Mouse (Mus musculus) lung, postnatal 0 days (tissue): ENCODE results near the gene Top1. TPM values are rescaled to one million over a fixed set of nuclear protein-coding genes. Genes with fewer than 3 reads are reported as not detected.

Experiments used
- ATAC-seq: fragments of 200-750 bp; cut with Nextera tagmentation; 2 replicates; pipeline ENCODE4 v1.8.0; 2017; ENCODE audit warnings: moderate library complexity
- DNase-seq: peaks from one replicate; pipeline ENCODE4 v3.0.0-alpha.2; 2016; ENCODE audit warnings: low spot score
- H3K27ac ChIP-seq: fragments of 300-500 bp; sonication (generic); 2 replicates; pipeline ENCODE4 v1.5.1; 2014; ENCODE audit warnings: antibody characterized with exemption, mild to moderate bottlenecking, low read length, mixed read lengths
- H3K27me3 ChIP-seq: fragments of 300-500 bp; sonication (generic); replicated peaks from 2 replicates; pipeline ENCODE4 v1.6.1; 2014; ENCODE audit warnings: low read length, mixed read lengths; ENCODE audit not compliant: insufficient read depth
- H3K36me3 ChIP-seq: fragments of 300-500 bp; sonication (generic); 2 replicates; pipeline ENCODE4 v1.6.1; 2014; ENCODE audit warnings: low read length, mixed read lengths; ENCODE audit not compliant: insufficient read depth
- H3K4me1 ChIP-seq: fragments of 300-500 bp; sonication (generic); 2 replicates; pipeline ENCODE4 v1.6.1; 2014; ENCODE audit warnings: antibody characterized with exemption, low read depth, low read length, mixed read lengths; ENCODE audit not compliant: insufficient read depth
- H3K4me2 ChIP-seq: fragments of 300-500 bp; sonication (generic); replicated peaks from 2 replicates; pipeline ENCODE4 v1.6.1; 2014; ENCODE audit warnings: low read depth, mild to moderate bottlenecking, low read length, moderate library complexity, mixed read lengths
- H3K4me3 ChIP-seq: fragments of 300-500 bp; sonication (generic); 2 replicates; pipeline ENCODE4 v1.5.1; 2014; ENCODE audit warnings: low read depth, low read length
- H3K9ac ChIP-seq: fragments of 300-500 bp; sonication (generic); replicated peaks from 2 replicates; pipeline ENCODE4 v1.6.1; 2014; ENCODE audit warnings: low read depth, mild to moderate bottlenecking
- H3K9me3 ChIP-seq: fragments of 300-500 bp; sonication (generic); 2 replicates; pipeline ENCODE4 v1.6.1; 2016; ENCODE audit warnings: low read length, mixed read lengths
- CTCF ChIP-seq: IDR thresholded peaks from 2 replicates; pipeline ENCODE4 v1.5.1; 2016; ENCODE audit warnings: antibody characterized with exemption, mild to moderate bottlenecking
- EP300 ChIP-seq: IDR thresholded peaks from 2 replicates; pipeline ENCODE4 v1.6.1; 2016; ENCODE audit warnings: antibody characterized with exemption, mild to moderate bottlenecking, control low read depth
- WGBS: fragments of 180-500 bp; shearing (Covaris S2); extraction: QIAGEN DNeasy Blood & Tissue Kit; methylation state at CpG from one replicate; pipeline ENCODE4 v1.1.7; 2014; 5-methylcytosine and 5-hydroxymethylcytosine counted together
- polyA plus RNA-seq: library from polyadenylated mRNA; unstranded; fragments of >200 nt; fragmentation: Nextera tagmentation; extraction: Ambion mirVana; gene quantifications from 2 replicates; pipeline ENCODE4 v1.2.1, GENCODE M21; 2015

Gene Top1
- polyA plus RNA-seq, 1 experiment from 2014 or later: 38.7 TPM

- no peak overlapping the region for H3K4me2 ChIP-seq
- no peak for DNase-seq
- TF ChIP-seq CTCF (no peak), EP300 (no peak)
- no peak overlapping the region for H3K4me3 ChIP-seq
- H3K36me3 ChIP-seq: 0 out of 2 replicates have a peak, but pooled peaks cover 6% of the 10 kb centered on the region
- H3K4me1 ChIP-seq: no peaks in the 10 kb centered on the region
- H3K9ac ChIP-seq: no peak overlapping the region
- H3K27me3 ChIP-seq: no peaks in the 10 kb centered on the region
- ATAC-seq: no peak
- no peaks in the 10 kb centered on the region for H3K9me3 ChIP-seq
- WGBS: 53% methylated on average over 3 of the region's 3 CpGs
- H3K27ac ChIP-seq: no peak overlapping the region
Measured at GRCm38 (mm10) chr2:160765096-160765495, 119.4 kb downstream of the Top1 start.

GRCm38 (mm10) chr2:160766371-160766771 is 120.7 kb downstream of the Top1 start:
- H3K36me3 ChIP-seq: 0 out of 2 replicates have a peak, but pooled peaks cover 12% of the 10 kb centered on the region

GRCm38 (mm10) chr2:160767201-160767600 is 121.5 kb downstream of the Top1 start:
- no peaks in the 10 kb centered on the region for H3K9me3 ChIP-seq
- TF ChIP-seq CTCF (no peak), EP300 (no peak)
- DNase-seq (no peak), ATAC-seq (no peak)
- H3K36me3 ChIP-seq: 0 out of 2 replicates have a peak, but pooled peaks cover 11% of the 10 kb centered on the region
- H3K27me3 ChIP-seq: no peaks in the 10 kb centered on the region
- H3K27ac ChIP-seq: no peak overlapping the region
- H3K9ac ChIP-seq: no peak overlapping the region
- 100% methylated on average over 2 of the region's 2 CpGs for WGBS
- H3K4me3 ChIP-seq: no peak overlapping the region
- H3K4me2 ChIP-seq: no peak overlapping the region
- no peaks in the 10 kb centered on the region for H3K4me1 ChIP-seq

More at GRCm38 (mm10) chr2:160766371-160766771, 120.7 kb downstream of the Top1 start:
- Histone ChIP-seq H3K9ac (no peak overlapping the region), H3K4me1 (no peaks in the 10 kb centered on the region), H3K27ac (peak overlapping the region; percentile 39), H3K27me3 (no peaks in the 10 kb centered on the region), H3K4me2 (no peak overlapping the region), H3K4me3 (no peak overlapping the region), H3K9me3 (no peaks in the 10 kb centered on the region)
- 46% methylated on average over 5 of the region's 5 CpGs for WGBS
- no peak for TF ChIP-seq CTCF
- peak; percentile 68 for TF ChIP-seq EP300
- peak; percentile 74 for DNase-seq
- peak; percentile 73 for ATAC-seq

- no peak for DNase-seq
- no peak for ATAC-seq
Measured at GRCm38 (mm10) chr2:160768097-160768695, 122.5 kb downstream of the Top1 start.

GRCm38 (mm10) chr2:160768997-160769396 is 123.3 kb downstream of the Top1 start:
- WGBS: 88% methylated on average over 2 of the region's 2 CpGs
- no peaks in the 10 kb centered on the region for H3K27me3 ChIP-seq
- no peak overlapping the region for H3K4me2 ChIP-seq
- DNase-seq: no peak
- no peak for TF ChIP-seq CTCF
- H3K4me1 ChIP-seq: no peaks in the 10 kb centered on the region
- no peaks in the 10 kb centered on the region for H3K9me3 ChIP-seq
- ATAC-seq: no peak
- H3K4me3 ChIP-seq: no peak overlapping the region
- H3K9ac ChIP-seq: no peak overlapping the region
- H3K36me3 ChIP-seq: 0 out of 2 replicates have a peak, but pooled peaks cover 10% of the 10 kb centered on the region
- H3K27ac ChIP-seq: no peak overlapping the region

More at GRCm38 (mm10) chr2:160768097-160768695, 122.5 kb downstream of the Top1 start:
- Histone ChIP-seq H3K9me3 (no peaks in the 10 kb centered on the region), H3K9ac (no peak overlapping the region), H3K27me3 (no peaks in the 10 kb centered on the region), H3K4me3 (no peak overlapping the region), H3K4me2 (no peak overlapping the region), H3K36me3 (0 out of 2 replicates have a peak, but pooled peaks cover 10% of the 10 kb centered on the region), H3K4me1 (no peaks in the 10 kb centered on the region), H3K27ac (no peak overlapping the region)
- WGBS: 67% methylated on average over 4 of the region's 4 CpGs
- TF ChIP-seq CTCF (no peak), EP300 (no peak)

GRCm38 (mm10) chr2:160770409-160770808 is 124.7 kb downstream of the Top1 start:
- H3K4me1 ChIP-seq: no peaks in the 10 kb centered on the region
- no peak overlapping the region for H3K9ac ChIP-seq
- no peak overlapping the region for H3K4me2 ChIP-seq
- H3K36me3 ChIP-seq: 0 out of 2 replicates have a peak, but pooled peaks cover 10% of the 10 kb centered on the region
- no peaks in the 10 kb centered on the region for H3K9me3 ChIP-seq
- no peak for DNase-seq
- ATAC-seq: no peak
- no peaks in the 10 kb centered on the region for H3K27me3 ChIP-seq
- H3K27ac ChIP-seq: no peak overlapping the region
- H3K4me3 ChIP-seq: no peak overlapping the region
- TF ChIP-seq CTCF (no peak), EP300 (no peak)
